Mouse (Mus musculus): ENCODE results near the gene Cdh24.
"Not testable (repeated sequence)": the region's sequence is repeated elsewhere in the genome, so short reads cannot be mapped to it uniquely, and the experiment has no call there.

Gene Cdh24

GRCm38 (mm10) chr14:54642224-54642944 is 1.2 kb upstream of the Cdh24 start:
- DNase-seq (ENCODE audit: low spot score), result no peak

GRCm38 (mm10) chr14:54640946-54641304 is 239 bp downstream of the Cdh24 start, which contains the start of gene Gm17606:
Gene Gm17606 (plus strand): TSS chr14:54640952.
- DNase-seq (ENCODE audit: low spot score), result no peak

- no peak for DNase-seq (ENCODE audit: low spot score)
These were observed 1.0 kb downstream of the Cdh24 start for GRCm38 (mm10) chr14:54640121-54640520.

DNA sequence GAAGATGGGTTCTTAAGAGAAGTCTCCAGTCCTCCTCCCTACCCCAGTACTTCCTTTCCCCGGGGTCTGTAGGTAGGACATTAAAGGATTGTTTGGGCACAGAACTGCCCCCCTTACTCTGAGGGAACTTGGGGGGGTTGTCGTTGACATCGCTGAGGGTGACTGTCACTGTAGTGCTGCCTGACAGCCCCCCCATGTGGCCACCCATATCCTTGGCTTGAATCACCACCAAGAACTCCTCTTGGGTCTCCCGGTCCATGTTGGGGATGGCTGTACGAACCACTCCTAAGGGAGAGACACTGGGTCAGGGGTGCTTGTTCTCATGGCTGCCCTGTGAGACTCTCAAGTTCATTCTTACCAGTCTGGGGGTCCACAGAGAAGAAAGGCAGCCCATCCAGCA is 3.0 kb downstream of the Cdh24 start:
- DNase-seq (ENCODE audit: low spot score), result no peak

- DNase-seq (ENCODE audit: low spot score), result peak; percentile 57
These were observed 4.2 kb downstream of the Cdh24 start for GRCm38 (mm10) chr14:54636954-54637353.

DNA sequence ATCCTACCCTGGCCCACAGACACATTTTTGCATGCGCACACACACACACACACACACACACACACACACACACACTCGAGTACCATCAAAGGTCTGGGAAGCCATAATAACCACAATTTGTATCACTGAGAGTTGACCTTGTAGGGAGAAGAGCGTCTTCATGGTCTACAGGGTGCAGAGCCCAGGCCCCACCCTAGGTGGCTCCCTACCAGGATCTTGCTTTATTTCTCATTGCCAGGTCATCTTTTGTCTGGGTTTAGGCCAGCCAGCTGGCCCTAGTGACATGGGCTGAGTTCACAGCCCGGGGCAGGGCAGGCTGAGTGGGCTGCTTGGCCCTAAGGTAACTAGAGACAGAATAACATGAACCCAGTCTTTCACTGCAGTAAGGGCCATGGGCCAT is 7.0 kb downstream of the Cdh24 start:
- DNase-seq (ENCODE audit: low spot score), result no peak

DNA sequence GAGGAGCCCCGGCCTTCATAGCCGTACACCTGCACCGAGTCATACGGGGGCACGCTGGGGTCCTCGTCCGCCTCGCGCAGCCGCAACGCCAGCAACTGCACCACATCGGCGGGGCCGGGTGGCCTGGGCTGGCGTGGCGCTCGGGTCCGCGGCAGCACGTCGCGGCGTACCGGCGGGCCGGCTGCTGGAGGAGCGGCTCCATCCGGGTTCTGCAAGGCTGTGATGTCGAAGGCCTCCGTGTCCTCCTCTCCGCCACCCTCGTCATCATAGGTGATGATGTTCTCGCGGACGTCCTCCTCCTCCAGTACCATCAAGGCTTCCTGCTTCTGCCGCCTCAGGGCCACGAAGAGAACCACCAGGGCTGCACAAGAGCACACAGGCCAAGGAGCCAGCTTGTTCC is 8.9 kb downstream of the Cdh24 start:
- DNase-seq (ENCODE audit: low spot score), result no peak

GRCm38 (mm10) chr14:54631240-54631599 is 9.9 kb downstream of the Cdh24 start:
- DNase-seq (ENCODE audit: low spot score), result no peak

- DNase-seq (ENCODE audit: low spot score), result no peak
These were observed 10.5 kb downstream of the Cdh24 start for GRCm38 (mm10) chr14:54630583-54631239.

GRCm38 (mm10) chr14:54629797-54630196 is 11.4 kb downstream of the Cdh24 start:
- no peak for DNase-seq (ENCODE audit: low spot score)

DNA sequence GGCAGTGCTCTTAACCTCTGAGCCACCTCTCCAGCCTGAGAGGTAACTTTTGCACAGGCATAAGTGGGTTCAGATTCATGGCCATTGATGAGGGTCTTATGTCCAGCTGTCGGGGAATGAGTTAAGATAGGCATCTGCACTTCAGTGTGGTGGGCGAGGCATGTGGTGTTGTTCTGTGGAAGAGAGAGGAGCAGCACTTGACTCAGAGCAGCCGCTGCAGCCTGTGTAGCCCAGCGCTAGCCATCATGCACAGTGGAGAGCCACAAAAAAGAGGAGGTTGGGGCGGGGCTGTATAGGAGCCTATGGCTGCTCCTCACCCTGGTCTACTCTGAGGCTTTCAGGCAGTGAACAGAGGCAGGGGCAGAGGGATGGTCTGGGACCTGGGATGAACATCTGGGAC is 13.1 kb downstream of the Cdh24 start:
- no peak for DNase-seq (ENCODE audit: low spot score)

- no peak for DNase-seq (ENCODE audit: low spot score)
These were observed 16.2 kb downstream of the Cdh24 start for GRCm38 (mm10) chr14:54624976-54625375.

DNA sequence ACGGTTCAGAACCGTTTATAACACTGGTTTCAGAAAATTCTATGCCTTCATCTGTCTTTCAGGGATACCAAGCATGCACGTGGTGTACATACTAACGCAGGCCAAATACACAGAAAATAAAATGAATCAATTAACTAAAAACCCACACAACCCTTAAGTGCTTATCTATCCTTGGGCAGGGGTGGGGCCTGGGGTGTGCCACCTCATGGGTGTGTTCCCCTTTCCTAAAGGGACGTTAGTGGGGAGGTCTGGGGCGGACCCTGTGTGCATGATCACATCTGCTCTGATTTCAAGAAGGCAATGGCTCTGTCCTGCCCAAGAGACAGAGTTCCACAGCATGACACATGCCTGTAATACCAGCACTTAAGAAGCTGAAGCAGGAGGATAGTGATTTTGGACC is 17.8 kb downstream of the Cdh24 start:
- DNase-seq (ENCODE audit: low spot score), result no peak

DNA sequence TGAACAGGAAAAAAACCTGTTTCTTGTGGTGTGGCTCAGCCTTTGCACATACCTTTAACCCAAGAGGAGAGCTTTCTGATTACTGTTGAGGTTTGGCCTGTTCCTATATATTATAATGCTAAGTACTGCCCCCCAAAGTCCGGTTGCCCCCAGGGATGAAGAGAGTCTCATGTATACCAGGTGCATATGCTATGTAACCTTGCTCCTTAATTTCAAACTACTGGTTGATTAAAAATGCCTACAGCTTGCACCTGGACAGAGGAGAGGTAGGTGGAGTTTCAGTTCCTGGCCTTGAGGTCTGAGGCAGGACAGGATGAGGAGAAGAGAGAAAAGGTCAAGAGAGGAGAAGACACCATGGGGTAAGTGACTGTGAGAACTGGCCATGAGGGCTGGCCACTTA is 20.0 kb downstream of the Cdh24 start, which contains the start of gene Psmb11:
TSS of gene Psmb11 (plus strand) at position 301 of the 400 bp plus-strand sequence.
- DNase-seq (ENCODE audit: low spot score), result no peak

- peak; percentile 87 for DNase-seq (ENCODE audit: low spot score)
These were observed 23.2 kb downstream of the Cdh24 start, which contains the start of gene Psmb5 for GRCm38 (mm10) chr14:54617897-54618365. Gene Psmb5 (minus strand): TSS chr14:54618022.

DNA sequence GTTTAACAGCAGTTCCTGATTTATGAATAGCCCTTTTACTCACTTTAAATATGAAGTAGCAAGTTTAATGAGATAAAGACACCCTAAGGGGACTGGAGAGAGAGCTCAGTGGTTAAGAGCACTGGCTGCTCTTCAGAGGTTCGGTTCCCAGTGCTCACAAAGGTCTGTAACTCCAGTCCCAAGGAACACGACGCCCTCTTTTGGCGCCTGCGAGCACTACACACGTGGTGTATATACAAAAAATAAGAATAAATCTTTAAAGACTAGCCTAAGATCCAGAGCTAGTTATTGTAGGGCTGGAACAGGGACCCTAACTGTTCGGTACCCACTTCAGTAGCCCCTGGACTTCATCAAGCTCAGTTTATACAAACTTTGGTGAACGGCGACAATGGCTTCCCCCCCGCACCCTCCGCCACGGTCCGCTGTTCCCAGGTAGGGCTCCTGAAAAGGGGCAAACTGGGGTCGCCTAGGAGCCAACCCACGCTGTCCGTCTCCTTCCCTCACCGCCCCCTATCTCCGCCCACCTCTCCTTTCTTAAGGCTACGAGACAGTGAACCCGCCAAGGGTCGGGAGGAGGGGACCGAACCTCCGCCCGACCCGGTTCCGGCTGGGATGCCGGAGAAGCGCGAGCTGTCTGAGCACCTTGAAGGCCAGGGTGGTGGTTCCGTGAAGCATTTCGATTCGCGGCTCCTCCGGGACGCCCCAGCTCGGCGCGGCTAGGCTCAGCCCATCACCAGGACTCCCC is 23.8 kb downstream of the Cdh24 start:
- DNase-seq (ENCODE audit: low spot score), result no peak

DNA sequence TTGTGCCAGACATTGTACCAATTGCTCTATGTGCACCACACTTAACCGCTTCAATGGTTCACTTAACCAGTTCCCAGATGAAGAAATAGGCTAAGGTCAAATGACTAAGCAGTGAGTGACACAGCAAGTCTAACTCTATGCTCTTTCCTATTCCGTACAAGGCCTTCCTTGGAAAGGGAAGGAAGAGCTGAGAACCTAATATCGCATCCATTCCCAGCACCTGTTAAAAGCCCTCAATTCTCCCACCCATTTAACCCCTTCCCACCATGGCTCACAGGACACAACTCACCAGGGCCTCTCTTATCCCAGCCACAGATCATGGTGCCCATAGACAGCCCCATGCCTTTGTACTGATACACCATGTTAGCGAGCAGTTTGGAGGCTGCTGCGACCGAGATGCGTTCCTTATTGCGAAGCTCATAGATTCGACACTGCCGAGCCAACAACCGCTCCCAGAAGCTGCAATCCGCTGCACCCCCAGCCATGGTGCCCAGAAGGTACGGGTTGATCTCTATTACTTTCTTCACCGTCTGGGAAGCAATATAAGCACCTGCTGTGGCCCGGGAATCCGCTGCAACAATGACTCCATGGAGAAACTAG is 24.8 kb downstream of the Cdh24 start:
- no peak for DNase-seq (ENCODE audit: low spot score)

GRCm38 (mm10) chr14:54614130-54614529 is 27.0 kb downstream of the Cdh24 start:
- not testable (repeated sequence) for DNase-seq (ENCODE audit: low spot score)

DNA sequence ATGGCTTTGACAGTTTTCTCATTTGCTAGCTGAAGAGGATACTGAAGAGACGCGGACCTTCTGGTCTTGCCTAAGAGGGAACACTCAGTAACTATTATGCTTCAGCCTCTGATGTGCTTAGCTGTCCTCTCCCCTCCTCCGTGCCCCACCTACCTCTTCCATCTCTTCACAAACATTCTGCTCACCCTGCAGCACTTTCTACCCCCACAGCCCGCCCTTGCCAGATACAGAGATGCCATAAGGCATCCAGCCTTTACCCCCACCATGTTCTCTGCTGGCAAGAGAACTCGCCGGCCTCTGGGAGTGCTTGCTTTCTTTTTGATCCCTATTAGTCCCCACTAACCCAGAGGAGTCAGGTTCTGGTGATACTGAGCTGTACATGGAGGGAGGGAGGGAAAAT is 30.5 kb downstream of the Cdh24 start:
- no peak for DNase-seq (ENCODE audit: low spot score)

GRCm38 (mm10) chr14:54609962-54610361 is 31.2 kb downstream of the Cdh24 start:
- DNase-seq (ENCODE audit: low spot score), result peak; percentile 34

DNA sequence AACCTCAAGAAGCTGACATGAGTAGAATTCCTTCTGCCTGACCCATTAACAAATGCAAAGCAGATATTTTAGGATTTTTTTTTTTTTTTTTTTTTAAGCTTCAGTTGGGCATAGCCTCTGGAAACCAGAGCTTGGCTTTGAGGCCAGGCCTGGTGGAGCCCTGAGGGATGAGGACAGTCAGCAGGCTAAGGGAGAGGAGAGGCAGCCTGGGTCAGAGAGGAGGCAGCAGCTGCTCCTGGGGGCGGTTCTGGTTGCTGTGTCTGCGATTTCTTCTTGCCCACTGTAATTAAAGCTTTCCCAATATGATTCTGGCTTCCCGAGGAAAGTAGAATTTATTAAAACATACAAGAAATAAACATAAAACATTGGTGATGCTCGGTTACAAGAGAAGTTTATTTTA is 31.9 kb downstream of the Cdh24 start:
- no peak for DNase-seq (ENCODE audit: low spot score)

DNA sequence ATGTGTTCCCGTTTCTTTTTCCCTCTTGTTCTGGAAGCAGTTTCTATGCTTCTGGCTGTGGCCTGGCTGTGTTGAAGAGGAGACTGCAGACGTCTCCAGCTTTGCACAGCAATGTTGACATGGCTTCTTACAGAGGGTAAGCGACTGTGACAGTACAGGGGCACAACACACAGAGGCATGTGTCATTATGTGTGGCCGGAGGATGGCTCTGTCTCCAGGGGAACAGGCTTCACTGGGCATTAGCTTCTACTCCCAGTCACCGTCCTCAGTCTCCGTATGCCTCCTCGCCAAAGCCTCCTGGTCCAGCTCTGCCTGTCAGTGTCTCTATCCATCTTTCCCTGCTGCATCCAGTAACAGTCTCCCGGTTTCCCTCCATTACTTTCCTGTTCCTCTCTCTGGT is 33.9 kb downstream of the Cdh24 start:
- DNase-seq (ENCODE audit: low spot score), result no peak
